Mouse (Mus musculus) embryo, embryonic 11 days (tissue): ENCODE results near the gene Zcchc24.

Source experiments
- DNase-seq: peaks from one replicate; pipeline ENCODE4 v3.0.0-alpha.2; 2015

The Zcchc24 gene

GRCm38 (mm10) chr14:25663649-25664309, 105.1 kb downstream of the Zcchc24 start:
- DNase-seq: no peak
